ENCODE assay signal across 13 mouse cellular contexts in the genomic region with DNA sequence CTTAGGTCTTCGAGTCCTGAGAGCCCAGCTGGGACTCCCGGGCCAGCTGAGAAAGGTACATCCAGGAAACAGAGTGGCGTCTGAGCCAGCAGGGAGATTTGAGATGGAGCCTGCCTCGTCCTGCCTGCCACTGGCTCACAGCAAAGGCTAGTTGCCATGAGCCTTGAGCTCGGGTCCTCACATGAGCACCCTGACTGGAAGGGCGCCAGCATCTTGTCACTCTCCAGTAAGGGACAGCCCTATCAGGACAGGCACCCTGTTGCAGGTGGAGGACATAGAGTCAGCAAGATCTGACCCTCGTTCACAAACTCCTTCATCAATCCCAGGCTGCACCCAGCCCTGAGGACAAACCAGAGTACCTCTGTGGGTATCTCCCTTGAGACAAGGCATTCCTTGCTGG.
"Had no signal": no experiment of that assay in that cellular context is flagged by ENCODE, and none has a peak within 500 bp of the region (broad histone marks: within the 10 kb centered on the region; RNA-seq: fewer than 3 reads in every experiment).

No protein-coding gene starts in this region.

- H3K4me3 ChIP-seq: left cerebral cortex, adult 2 months; limb, embryonic 10.5 days; liver, embryonic 15.5 days; neural tube, embryonic 12.5 days had no signal

- DNase-seq: kidney, adult 8-10 months; kidney, postnatal 25 days; lung, adult 2 months; lung, postnatal 36 days; thymus, adult 2 months; thymus, postnatal 25 days had no signal

- H3K9ac ChIP-seq: liver, embryonic 15.5 days; neural tube, embryonic 12.5 days had no signal

- H3K4me1 ChIP-seq: liver, embryonic 15.5 days had no signal

- H3K27me3 ChIP-seq: liver, embryonic 15.5 days; neural tube, embryonic 12.5 days had no signal

- H3K9me3 ChIP-seq: limb, embryonic 10.5 days; liver, embryonic 15.5 days; neural tube, embryonic 12.5 days had no signal

- H3K4me2 ChIP-seq: liver, embryonic 11.5 days; liver, embryonic 15.5 days; neural tube, embryonic 12.5 days had no signal

- ATAC-seq: lung, postnatal 0 days had no signal

- H3K27ac ChIP-seq: left cerebral cortex, adult 2 months; limb, embryonic 10.5 days; liver, embryonic 15.5 days; neural tube, embryonic 12.5 days; stomach, postnatal 0 days had no signal
